Mouse (Mus musculus) lung, adult 18-20 months (tissue): ENCODE measurements around the gene Gm7247.
"Not testable (repeated sequence)": the region's sequence is repeated elsewhere in the genome, so short reads cannot be mapped to it uniquely, and the experiment has no call there.

Source experiments
- DNase-seq, 2 experiments: peaks; one replicate each; pipeline ENCODE4 v3.0.0; 2022; ENCODE audit warnings: mixed read lengths in 2 of 2

Gene Gm7247

DNA sequence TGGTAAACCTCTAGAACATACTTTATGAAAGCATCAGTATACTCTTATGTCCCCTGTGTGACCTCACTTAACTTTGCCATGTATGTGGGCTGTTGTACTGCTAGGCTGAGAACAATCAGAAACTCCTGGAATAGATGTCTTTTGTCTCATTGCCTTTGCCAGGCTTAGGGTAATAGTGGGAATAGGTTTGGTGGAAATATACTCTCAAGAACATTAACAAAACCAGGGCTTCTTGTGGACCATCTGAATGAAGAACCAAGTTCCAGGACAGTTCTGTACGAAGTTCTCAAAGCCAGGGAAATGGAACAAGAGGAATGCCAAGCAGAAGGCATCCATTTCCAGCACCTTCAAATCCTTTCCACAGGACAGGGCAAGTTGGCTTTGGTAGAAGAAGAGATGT lies at the start of gene Gm7247:
Gm7247 (plus strand) TSS at position 301 of the 400 bp plus-strand sequence.
- DNase-seq: no peak

DNA sequence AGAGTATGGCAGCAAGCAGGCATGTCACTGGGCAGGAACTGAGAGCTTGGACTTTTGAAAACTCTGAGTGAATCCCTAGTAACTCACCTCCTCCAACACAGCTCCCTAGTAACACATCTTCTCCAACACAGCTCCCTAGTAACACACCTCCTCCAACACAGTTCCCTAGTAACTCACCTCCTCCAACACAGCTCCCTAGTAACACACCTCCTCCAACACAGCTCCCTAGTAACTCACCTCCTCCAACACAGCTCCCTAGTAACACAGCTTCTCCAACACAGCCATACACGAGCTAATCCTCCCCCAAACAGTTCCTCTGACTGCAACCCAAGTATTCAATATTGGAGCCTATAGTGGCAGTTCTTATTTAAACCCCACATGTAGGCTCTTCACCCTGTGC lies 37.6 kb upstream of the Gm7247 start:
- DNase-seq: no peak

- DNase-seq: no peak
Observed at GRCm38 (mm10) chr14:51346027-51346426, 15.5 kb upstream of the Gm7247 start.

DNA sequence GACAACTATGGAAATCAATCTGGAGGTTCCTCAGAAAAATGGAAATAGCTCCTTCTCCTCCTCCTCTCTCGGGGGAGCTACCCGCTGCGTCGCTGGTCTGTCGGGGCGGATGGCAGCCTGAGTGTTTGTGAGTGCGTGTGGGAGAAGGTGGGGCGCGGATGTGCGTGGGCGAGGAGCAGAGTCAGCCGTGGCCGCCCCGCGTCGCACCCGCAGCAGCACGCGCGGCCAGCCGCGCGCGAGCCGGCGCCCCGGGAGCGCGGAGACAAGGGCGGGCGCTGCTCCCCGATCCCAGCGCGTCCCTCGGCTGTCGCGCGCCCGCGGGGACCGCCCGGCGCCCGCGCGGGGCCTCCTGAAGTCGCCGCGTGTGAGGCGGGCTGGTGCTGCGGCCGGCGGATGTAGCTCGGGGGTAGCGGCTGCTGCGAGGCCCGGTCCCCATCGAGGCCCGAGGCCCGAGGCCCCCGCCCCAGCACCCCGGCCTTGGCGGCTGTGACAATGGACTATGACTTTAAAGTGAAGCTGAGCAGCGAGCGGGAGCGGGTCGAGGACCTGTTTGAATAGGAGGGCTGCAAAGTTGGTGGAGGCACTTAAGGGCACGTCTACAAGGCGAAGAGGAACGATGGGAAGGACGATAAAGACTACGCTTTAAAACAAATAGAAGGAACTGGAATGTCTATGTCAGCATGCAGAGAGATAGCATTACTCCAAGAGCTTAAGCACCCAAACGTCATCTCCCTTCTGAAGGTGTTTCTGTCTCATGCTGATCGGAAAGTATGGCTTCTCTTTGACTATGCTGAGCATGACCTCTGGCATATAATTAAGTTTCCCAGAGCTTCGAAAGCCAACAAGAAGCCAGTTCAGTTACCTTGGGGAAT lies 3.2 kb upstream of the Gm7247 start:
- DNase-seq: no peak

DNA sequence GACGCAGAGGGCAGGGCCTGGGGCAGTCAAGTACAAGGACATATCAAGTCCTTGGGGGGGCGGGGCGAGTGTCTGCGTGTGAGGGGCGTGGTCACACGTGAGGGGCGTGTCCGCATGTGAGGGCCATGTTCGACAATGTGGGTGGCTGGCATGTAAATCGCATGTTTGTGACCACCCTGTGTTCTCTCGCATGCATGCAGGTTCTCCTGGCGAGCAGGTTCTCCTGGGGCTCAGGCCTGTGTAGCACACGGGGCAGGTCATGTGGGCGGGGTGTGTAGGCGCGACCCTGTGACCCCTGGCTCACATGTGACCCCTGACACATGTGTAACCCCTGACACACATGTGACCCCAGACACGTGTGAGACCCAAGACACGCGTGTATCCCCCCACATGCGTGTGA lies 21.2 kb downstream of the Gm7247 start:
- no peak for DNase-seq

DNA sequence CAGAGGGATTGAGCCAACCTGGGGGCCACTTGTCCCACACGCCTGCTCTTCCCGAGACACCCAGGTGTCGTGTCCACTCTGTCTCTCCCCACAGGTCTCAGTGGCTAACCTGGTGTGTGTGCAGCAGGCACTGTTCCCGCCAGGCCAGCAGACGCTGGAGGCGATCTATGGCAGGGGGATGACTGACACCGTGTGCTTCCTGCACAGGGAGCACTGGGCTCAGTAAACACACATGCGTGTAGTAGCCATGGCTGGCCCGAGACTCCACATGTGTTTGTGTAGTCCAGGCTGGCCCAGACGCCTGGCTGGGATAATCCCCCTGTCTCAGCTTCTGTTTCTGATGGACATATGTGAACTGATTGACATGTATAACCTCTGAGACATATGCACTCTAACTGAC lies 22.8 kb downstream of the Gm7247 start:
- DNase-seq: no peak

GRCm38 (mm10) chr14:51385741-51386140 lies 24.2 kb downstream of the Gm7247 start:
- DNase-seq: no peak

- no peak for DNase-seq
Observed at GRCm38 (mm10) chr14:51387768-51388167, 26.2 kb downstream of the Gm7247 start.

- DNase-seq: no peak
Observed at GRCm38 (mm10) chr14:51388222-51388621, 26.7 kb downstream of the Gm7247 start.

DNA sequence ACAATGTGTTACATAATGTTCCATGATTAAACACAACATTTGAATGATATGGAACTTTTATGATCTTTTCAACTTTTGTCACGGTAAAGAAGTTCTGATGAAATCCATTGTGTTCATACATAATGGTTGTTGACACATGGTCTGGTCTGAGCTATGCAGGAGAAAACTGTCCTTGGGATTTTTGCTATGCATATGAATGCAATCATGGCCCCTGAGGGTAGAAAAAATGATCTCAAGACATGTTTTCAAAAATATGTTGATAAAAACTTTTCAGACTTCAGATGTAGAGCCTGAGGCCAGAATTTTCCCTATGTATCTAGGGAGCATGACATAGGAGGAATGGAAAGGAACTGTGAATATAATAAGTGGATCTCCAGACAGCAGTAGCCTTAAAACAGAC lies 49.0 kb downstream of the Gm7247 start, which contains the start of gene Vmn2r88:
Vmn2r88 (plus strand) TSS at position 301 of the 400 bp plus-strand sequence.
- no peak for DNase-seq

DNA sequence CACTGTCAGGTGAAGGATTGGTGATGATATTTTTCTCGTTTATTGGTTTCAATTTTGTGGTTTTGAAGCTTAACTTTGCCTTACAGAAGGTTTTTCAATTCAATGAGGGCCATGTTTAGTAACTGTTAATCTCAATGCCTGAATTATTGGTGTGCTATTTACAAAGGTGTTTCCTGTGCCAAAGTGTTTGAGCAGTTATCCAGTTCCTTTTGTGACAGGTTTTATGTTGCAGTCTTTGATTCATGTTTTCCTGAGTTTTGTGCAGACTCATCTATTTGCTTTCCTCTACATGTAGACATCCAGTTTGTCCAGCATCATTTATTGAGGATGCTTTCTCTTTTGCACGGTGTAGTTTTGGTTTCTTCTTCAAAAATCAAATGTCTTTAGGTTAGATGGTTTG lies 62.3 kb downstream of the Gm7247 start:
- DNase-seq: no peak

DNA sequence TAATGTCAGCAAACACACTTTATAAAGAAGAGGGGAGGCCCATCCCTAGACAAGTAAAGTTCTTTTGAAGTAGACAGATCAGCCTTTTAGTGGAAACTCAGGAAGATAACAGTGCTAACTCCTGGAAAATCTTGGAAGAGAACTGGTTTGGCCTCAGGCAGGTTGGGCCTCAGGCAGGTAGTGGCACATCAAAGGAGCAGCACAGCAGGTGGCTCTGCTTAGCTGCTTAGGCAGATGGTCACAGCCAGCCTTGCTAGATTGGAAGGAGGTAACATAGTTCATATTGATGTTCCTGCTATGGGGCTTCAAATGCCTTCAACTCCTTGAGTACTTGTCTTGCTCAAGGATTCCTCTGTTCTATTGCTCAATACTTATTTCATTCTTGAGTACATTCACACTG lies 68.6 kb downstream of the Gm7247 start:
- not testable (repeated sequence) for DNase-seq

DNA sequence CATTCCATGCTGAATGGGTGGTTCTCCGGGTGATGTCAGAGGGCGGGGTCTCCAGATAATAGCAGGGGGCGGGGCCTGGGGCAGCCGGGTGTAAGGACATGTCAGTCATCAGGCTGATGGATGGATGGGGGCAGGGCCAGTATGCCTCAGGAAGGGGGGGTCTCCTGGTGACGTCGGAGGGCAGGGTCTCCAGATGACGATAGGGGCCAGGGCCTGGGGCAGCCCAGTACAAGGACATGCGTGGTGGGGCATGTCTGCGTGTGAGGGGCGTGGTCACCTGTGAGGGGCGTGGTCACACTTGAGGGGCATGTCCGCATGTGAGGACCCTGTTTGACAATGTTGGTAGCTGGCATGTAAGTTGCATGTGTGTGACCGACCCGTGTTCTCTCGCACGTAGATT lies 73.0 kb downstream of the Gm7247 start:
- no peak for DNase-seq

DNA sequence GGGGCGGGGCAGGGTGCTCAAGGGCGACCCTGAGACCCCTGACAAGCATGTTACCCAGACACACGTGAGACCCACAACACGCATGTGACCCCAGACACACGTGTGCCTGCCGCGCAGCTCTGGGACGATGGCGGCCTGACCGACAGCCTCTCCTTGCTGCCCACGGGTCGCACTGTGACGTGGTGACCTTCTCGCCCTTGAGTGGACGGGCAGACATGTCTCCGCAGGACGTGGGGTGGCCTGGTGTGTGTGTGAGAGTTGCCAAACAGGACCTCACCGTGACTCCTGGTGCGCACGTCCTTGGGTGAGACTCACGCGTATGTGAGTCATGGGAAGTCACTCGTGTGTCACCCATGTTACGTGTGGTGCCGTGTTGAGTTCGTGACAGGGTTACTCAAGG lies 73.5 kb downstream of the Gm7247 start:
- DNase-seq: no peak

DNA sequence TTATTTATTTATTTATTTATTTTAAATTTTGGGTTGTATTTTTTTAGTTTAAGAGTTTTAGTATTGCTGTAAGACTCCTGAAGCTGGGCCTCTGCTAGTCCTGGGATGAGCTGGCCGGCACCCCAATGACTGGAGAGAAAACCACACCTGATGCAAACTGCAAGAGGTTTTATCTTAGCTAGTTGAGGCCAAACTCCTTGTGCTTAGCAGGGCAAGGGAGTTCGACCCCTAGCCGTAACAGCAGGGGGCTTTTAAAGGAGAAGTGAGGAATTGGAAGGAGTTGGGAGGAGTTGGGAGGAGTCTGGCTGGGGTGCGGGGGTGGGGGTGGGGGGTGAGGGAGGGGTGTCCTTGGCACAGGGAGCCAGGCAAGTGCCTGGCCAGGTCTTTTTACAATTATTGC lies 77.4 kb downstream of the Gm7247 start:
- DNase-seq: no peak

GRCm38 (mm10) chr14:51451557-51451956 lies 90.0 kb downstream of the Gm7247 start, which contains the start of gene Vmn2r89:
TSS of gene Vmn2r89 (plus strand) at chr14:51451857.
- not testable (repeated sequence) for DNase-seq

GRCm38 (mm10) chr14:51480278-51480677 lies 118.7 kb downstream of the Gm7247 start:
- DNase-seq: not testable (repeated sequence)

- not testable (repeated sequence) for DNase-seq
Observed at GRCm38 (mm10) chr14:51481332-51482015, 119.9 kb downstream of the Gm7247 start.

GRCm38 (mm10) chr14:51482051-51482715 lies 120.6 kb downstream of the Gm7247 start:
- DNase-seq: no peak

- DNase-seq: not testable (repeated sequence)
Observed at GRCm38 (mm10) chr14:51482971-51483381, 121.4 kb downstream of the Gm7247 start.

DNA sequence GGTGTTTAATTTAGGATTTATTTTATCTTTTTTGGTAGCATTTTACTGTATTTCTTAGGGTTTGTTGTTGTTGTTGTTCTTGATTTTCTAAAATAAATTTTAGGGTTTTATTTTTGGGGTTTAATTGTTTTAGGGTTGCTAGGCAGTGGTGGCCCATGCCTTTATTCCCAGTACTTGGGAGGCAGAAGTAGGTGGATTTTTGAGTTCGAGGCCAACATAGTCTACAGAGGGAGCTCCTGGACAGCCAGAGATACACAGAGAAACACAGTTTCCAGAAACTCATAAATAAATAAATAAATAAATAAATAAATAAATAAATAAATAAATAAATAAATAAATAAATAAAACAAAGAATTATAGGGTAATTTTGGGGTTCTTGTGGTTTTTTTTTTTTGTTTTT lies 122.1 kb downstream of the Gm7247 start:
- no peak for DNase-seq

DNA sequence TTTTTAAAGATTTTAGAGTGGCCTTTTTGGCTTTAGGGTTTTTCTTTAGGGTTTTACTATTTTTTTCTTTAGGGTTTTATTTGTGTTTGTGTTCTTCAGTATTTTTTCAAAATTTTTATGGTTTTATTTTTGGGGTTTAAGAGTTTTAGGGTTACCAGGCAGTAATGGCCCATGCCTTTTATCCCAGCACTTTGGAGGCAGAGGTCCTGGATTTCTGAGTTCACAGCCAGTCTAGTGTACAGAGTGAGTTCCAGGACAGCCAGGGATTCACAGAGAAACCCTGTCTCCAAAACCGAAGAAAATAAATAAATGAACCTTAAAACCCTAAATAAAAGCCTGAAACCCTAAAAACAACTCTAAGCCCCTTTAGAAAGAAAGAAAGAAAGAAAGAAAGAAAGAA lies 124.6 kb downstream of the Gm7247 start:
- DNase-seq: no peak

GRCm38 (mm10) chr14:51495781-51496180 lies 134.2 kb downstream of the Gm7247 start:
- no peak for DNase-seq
